Mouse (Mus musculus) kidney, postnatal 4 days (tissue): ENCODE measurements at regions not wholly inside any gene's neighbourhood (a gene's known extent, or its start where the extent isn't known, plus 50 kb on each side); places are given as distances from the start of the nearest gene placed in this dataset.

ENCODE experiments used
- DNase-seq, 2 experiments: peaks; one replicate each; pipeline ENCODE4 v3.0.0; 2021; ENCODE audit warnings: mixed read lengths in 2 of 2

DNA sequence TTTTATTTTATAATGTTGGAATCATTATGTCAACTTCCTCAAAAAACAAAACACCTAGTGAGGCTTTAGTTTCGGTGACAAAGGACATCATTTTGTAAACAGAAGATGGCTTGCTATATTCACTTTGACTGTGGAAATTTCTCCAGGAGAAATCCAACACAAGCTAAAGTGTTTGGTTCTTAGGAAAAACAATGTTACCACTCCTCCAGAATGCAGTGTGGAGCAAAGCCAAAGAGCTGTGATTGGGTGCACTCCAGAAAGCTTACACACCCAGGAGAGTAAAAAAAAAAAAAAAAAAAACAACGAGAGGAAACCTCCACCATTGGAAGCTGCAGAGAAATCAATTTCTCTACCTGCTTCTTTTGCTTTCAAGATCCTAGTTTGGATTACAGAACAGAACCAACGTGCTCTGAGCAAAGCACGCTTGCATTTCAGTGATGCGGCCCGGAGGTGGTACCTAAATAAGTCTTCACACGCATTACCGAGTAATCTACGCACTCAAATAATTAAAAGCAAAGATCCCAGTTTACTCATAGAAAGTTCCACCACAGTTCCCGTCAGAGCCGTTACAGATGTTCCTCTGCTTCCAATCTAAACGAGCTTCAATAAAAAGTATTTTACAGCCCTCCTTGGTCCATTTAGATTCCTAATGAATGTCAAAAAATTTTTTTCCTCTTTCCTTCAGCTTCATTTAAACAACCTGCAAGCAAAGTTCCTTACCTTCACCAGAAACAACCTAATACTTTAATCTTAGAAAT lies 199.5 kb upstream of the Gk2 start:
- no peak for DNase-seq

DNA sequence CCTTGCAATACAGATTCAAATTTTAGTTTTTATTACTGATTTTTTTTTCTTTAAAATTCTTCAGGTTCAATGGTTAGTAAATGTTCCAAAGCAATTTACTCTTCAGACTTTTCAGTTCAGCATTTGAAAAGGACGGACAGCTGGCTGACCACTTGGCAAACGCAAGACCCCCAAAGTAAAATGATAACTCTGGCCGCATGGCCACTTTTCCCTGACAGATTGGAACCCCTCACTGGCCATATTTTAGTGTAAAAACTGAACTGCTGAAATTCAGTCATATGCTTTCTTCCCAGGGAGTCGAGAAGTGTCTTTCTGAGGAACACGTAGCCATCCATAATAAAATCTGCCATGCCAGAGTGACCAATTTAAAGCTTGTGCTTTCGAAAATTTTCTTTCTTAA lies 198.4 kb upstream of the Gk2 start:
- no peak for DNase-seq

DNA sequence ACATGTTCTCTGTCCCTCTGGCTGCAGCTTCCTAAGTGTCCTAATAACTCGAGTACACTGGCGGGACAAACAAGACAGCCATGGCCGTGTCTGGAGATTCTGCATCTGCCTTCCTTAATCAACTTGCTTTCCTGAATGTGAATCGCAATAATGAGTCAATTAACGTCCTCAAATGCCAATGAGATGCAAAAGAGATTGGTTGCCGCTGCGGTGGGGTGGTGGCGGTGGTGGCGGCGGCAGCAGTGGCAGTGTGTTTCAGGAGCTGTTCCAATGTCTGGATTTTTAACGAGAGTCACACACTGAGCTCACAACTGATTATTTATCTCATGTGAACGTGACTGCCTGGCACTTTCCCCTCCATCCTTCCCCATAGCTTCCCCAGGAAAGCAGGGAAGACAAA lies 197.6 kb upstream of the Gk2 start:
- no peak for DNase-seq

DNA sequence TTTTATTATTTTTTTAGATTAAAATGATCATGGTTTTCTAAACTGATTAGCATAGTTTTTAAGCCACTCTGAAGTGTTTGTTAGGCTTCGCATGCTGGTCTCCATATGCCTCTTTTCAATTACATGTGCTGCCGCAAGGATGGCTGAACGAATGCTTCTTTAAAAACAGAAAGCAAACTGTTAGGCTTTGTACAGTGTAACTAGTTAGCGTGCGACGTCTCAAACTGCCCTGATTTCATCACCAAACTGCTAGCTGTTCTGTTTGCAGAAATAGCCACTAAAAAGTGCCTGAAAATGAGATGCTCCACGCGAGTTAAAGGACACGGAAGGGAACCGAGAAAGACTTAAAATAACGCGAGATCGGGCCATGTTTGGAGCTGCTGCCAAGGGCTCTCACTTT lies 185.4 kb upstream of the Gk2 start:
- no peak for DNase-seq

DNA sequence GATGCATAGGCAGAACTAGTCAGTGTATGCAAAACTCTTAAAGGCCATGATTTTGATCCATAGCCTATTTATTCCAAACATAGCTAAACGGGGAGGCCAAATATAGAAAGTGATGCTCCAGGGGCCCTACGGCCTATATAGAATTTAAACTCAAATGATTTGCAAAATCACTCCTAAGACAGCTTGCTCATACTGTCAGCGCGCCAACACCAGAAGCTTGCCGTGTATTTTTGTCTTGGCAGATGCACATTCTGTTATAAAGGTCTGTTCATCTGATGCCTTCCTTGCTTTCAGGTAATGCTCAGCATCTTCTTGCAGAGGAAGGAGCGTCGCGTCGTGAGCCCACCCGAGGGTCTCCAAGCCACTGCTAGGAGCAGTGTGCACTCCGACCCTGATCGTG lies 184.8 kb upstream of the Gk2 start:
- no peak for DNase-seq

DNA sequence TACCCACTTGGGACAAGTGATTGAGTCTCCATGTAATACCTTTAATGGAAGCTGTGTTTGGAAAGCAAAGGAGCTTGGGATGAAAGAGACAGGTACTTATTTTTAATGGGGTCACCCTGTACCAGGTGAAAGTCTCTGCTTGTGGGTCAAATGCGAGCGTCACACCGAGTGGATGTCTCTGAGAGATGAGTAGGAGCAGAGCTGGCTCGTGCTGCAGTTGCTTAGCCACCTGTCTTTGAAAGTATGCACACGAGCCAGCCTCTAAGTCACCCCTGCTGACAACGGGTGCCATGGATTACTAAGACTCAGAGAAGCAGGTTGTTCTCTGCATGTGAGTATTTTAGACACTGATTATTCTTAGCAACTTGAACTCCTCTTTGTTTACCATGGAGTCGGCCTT lies 179.5 kb upstream of the Gk2 start:
- DNase-seq: no peak

DNA sequence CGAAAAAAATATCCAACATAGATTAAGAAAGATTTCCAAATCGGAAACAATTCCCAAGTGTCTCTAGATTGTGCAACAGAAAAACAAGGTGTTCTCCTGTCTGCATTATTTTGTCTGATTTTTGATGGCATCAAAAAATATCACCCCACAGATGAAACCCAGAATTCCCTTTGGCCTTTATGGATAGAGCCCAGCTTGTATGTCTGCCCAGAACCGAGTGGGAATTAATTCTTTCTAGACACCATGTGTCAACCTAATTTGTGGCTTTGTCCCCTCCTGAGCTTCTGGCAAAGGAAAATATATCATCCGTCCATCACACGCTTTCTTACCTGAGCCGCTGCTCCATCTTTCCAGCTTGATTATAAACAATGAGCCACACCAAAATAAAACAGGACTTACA lies 176.9 kb upstream of the Gk2 start:
- DNase-seq: no peak

DNA sequence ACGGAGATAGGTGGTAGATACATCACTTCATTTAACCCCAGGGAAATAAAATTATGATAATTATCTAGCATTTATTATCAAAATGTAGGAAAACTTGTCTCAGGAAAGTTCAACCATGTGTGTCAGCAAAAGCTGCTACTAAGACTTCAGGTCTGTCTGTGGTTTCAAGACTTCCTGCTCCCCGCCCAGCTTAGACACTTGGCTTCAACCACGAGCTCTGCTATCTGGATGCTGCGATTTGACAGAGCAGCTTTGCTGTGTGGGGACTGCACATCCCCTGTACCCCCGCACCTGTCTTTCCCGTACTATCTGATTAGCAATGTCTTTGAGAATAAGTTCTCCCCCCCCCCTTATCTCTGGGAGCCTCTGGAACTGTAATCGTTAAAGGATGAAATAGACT lies 176.0 kb upstream of the Gk2 start:
- no peak for DNase-seq

DNA sequence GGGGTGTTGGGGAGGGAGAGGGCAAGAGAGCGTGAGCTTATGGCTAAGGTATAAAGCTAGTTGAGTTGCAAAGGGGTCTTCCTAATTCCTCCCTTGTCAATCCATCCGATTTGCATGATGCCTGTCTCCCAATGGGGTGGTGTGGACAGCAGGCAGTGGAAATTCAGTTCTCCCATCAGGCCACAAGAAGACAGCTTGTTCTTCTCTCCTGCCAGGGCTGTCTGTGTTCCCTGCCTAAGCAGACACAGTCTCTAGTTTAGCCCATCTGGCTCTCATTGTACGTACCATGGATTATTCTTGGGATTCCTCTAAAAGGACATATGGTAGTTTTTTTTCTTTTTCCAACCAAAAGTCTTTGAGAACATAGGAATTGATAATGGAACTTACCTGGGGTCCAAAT lies 168.4 kb upstream of the Gk2 start:
- no peak for DNase-seq

DNA sequence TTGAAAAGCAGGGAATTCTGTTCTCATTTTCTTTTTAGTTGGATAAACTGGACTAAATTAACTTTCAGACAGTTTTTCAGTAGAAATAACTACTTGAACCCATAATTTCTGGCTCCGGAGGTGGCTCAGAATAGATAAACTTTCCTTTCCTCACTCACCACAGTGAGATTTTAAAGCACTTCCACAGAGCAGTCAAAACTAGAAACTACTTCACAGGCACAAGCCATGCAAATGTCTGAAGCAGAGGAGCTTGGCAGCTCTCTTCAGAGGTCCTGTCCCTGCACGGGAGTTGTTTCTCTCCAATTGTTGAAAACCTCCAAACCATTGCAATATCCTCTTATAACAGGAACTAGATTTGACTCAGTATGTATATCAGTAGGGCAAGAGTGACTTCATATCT lies 163.1 kb upstream of the Gk2 start:
- no peak for DNase-seq

DNA sequence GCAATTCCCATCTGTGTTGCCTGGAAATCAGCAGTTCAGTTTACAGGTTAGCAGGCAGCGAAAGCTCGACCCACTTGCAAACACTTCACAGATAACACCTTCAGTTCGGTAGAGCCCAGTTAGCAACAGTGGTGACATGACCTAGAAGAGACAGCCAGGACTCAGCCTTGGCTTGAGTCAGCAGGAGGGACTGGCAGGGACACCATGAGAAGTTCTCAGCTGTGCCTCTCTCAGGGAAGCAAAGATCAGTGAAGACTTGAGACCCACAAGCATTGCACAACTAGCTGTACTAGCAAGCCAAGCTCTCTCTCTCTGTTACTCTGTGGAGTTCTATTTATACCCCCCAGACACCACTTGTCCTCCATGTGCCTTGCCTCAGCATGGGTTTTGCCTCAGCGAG lies 161.6 kb upstream of the Gk2 start:
- no peak for DNase-seq

DNA sequence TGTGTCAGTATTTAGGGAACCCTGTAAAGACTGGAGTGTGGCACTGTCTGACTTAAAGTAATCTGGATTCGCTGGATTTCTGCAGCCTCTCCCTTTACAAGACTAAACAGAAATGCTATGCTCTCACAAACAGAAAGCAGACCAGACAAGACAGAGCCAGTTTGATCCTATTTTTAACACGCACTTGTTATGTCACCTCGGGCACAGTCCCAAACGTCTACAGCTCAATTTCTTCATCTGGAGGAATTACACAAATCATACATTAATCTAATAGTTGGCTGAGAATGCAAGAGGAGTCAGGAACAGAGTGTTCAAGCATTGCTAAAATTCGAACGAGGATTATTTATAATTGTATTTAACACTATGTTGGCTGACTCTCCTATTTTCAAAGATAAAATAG lies 145.4 kb upstream of the Gk2 start:
- DNase-seq: no peak

DNA sequence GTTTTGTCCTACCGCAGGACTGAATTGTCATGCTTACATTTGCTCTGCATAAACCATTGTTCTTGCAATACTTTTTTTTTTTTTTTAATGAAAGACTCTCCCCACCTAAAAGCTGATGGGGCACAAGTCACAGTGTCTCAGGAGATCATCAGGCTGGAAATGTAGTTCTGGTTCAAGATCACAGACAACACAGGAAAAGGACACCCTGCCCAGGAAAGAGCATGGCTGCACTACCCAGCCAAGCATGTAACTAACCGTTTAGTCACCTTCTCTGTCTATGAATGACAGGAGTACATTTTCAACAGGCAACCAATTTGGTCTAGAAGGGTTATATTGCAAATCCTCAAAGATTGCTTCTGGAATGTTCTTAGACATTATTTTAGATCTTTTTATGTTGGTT lies 144.6 kb upstream of the Gk2 start:
- DNase-seq: no peak

DNA sequence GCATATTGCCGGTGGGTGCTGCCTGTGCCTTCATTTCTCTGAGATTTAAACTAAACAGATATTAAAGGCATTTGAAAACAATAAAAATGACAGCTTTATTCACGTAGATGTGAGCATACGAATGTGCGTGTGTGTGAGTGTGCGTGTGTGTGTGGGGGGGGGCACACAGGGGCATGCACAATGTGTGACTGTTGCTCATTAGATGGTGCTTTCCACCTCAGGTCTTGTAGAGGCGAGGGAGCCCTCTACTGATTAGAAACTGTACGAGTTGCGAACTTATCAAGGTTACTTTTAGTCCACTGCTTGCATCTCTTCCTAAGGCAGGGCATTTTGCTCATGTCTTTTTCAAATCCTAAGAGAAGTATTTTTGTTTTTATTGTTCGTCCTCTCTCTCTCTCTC lies 141.9 kb upstream of the Gk2 start:
- no peak for DNase-seq

DNA sequence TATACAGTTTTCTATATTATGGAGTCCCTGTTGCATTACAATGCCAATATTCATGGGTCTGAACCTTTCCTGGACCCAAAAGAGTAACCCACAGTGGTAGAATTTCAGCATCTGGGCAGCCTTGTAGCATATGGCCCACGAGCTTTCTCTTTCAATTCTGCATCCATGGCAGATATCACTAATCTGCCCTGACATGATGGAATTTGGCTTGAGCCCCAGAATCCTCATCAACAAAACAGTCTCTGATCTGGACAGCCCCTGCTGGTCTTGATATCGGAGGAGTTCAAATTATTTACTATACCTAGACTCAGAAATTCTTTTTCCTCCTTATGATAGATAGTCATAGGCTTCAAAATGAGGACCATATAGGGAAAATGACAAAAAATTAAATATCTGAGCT lies 139.1 kb upstream of the Gk2 start:
- no peak for DNase-seq

DNA sequence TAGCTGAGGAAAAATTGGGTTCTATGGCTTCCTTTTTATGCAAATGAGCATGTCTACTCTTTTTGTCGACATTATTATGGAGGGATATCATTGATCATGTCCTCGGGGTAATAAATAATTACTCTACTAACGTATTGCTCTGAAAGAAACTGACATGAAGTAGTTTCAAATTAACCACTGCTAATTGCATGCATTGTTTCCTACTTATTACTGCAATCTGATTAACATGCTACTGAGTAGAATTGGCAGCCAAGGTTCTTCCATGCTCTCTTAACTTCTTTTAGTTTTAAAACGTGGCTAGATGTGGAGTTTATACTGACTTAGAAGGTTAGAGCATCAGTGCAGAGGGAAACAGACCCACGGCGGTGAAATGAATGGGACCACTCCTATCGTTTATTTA lies 137.3 kb upstream of the Gk2 start:
- no peak for DNase-seq

DNA sequence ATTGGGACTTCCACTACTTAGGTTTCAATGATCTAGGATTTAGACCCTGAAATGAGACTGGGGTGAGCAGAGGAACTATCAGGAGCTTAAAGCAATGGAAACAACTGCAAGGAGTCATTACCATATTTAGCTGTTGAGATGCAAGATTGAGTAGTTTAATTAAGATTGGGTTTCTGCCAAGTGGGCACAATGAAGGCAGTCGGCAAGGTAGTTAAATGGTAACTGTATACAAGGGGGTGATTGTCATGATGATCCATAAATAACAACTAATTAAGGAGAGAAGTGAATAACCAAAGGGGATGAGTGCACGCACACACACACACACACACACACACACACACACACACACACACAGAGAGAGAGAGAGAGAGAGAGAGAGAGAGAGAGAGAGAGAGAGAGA lies 125.7 kb upstream of the Gk2 start:
- no peak for DNase-seq

DNA sequence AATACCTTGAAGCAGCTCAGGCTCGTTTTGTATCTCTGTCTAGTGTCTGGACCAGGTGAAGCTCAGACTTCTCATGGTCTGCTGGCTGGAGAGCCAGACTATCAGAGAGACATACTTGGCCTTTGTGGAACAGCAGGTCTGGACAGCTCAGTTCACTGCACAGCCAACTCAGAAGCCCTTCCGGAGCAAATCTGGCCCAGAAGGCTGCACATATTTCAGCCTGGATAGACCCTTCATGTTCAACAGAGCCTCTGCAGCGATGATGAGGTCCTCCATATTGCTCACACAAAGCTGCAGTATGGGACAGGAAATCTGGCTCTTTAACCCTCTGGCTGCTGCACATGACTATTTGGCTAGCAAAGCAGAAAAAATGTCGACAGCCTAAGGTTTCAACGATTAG lies 108.7 kb upstream of the Gk2 start:
- DNase-seq: no peak

DNA sequence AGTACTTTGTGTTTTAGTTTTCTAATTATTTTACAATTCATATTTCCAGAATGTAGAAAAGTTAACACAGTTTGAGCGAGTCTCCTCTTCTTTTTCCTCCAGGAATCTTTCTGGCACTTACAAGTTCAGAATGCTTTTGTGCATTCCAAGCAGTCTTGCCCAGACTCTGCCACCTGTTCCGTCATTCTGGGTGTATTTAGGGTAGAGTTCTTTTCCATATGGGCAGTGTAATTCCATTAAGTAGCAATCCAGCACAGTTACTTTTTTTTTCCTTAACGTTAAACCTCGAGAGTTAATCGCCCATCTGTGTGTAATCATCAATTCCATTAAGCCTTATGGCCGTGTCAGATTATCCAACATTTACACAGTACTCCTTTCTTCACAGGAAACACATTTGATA lies 106.9 kb upstream of the Gk2 start:
- DNase-seq: no peak

DNA sequence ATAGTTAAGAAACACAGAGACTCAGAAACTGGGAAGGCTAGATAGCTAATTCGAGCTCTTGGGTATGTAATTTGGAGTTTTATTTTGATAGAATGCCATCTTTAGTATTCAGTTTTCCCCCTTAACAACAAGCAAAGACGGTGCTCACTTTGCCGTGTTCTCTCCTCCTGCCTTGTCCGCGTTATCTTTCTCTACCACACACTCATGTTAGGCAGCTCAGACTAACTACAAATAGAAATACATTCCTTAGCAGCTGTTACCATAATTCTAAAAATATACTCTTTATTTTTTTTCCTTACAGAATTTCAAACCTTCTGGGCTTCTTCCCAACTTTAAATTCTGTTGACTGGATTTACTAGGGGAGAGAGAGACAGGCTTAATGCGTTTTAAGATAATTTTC lies 97.5 kb upstream of the Gk2 start:
- DNase-seq: no peak

DNA sequence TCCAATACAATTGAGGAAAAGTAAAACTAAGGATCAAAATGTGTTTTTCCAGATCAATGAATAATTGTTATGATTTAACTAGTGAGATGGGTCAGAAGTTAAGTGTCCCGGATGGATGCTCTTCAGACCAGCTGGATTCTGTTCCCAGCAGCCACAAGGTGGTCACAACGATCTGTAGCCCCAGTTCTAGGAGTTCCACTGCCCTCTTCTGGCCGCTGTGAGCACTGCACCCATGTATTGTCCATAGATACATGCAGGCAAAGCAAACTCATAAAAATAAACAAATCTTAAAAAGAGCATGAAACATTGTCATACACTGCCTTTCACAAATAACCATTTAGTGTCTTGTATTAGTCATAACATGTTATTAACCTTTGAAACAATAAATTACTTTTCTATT lies 96.3 kb upstream of the Gk2 start:
- DNase-seq: peak; percentile 18 to 45

DNA sequence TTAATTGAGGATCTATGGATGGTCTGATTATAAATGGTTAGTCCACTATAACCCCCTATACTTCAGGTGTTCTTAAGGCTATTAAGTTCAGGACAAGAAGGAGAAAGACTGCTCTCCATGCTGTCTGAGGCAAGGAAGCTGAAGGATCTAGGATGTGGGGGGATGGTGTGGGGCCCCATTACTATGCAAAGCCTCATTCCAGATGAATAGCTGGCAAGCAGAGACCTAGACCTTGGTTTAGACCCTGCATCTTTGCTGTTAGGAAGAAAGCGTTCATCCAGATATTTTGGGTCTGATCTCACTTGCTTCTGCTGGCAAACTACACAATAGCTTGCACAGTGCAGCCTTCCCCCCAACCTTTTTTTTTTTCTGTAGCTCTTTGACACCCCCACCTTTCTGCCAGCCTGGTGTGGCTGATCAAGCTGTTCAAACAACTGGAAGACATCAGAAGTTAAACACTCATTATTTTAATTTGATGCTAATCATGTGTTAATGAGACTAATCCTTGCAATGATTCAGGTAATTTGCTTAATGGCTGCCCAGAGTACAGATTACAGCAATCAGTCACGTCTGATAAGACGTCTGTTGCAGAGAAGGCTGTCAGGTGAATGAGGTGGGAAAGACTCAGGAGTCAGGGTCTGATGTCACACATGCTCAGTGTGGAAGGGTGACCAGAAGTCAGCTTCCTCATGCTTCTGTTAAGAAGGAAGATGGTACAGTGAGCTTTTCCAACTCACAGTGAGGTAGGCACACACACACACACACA lies 80.9 kb upstream of the Gk2 start:
- no peak for DNase-seq

DNA sequence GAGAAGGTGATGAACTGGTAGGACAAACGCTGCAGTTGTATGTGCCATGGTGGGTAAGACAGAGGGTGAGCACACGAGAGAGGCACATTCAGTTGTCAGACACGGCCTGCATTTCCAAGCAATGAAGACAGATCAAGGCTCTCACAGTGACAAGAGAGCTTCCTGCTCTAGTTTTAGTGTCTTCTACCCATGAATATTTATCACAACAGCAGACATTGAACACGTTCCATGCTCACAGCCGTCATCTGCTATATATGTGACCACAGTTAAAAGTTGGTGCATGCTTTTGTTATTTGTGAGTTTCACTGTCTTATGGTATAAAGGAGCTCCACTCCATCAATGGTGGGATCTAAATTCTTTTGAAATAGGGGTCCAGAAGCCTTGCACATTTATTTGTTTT lies 76.9 kb upstream of the Gk2 start:
- no peak for DNase-seq

DNA sequence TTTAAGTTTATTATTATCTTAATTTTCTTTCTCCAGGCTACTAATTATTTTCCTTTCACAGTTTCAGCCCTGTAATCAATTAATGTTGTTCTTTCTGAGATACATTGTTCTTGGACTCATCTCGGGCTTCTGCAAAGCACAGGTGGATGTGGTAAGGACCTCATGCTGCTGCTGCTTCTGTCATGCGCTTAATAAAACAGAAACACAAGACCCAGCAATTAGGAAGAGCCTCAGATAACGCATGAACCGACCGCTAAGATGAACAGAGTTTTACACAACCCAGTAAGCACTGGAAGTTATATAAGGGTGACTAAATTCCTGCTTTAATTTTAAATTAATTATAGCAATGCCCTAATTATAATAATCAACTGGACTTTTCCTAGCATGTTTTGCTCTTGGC lies 70.7 kb upstream of the Gk2 start:
- DNase-seq: no peak
